Mouse (Mus musculus) neural tube, embryonic 15.5 days (tissue): ENCODE measurements around the gene Chfr. TPM values are rescaled to one million over a fixed set of nuclear protein-coding genes. Genes with fewer than 3 reads are reported as not detected.

Source experiments
- ATAC-seq: fragments of 200-750 bp; cut with Nextera tagmentation; 2 replicates; pipeline ENCODE4 v1.8.0; 2017; ENCODE audit warnings: mild to moderate bottlenecking, moderate TSS enrichment, moderate library complexity; ENCODE audit not compliant: low FRiP score
- H3K27ac ChIP-seq: fragments of 300-500 bp; sonication (generic); replicated peaks from 2 replicates; pipeline ENCODE4 v1.5.1; 2015; ENCODE audit warnings: mild to moderate bottlenecking, inconsistent platforms
- H3K27me3 ChIP-seq: fragments of 300-500 bp; sonication (generic); replicated peaks from 2 replicates; pipeline ENCODE4 v1.6.1; 2015; ENCODE audit warnings: inconsistent platforms
- H3K36me3 ChIP-seq: fragments of 300-500 bp; sonication (generic); 2 replicates; pipeline ENCODE4 v1.6.1; 2015; ENCODE audit warnings: inconsistent platforms
- H3K4me1 ChIP-seq: fragments of 300-500 bp; sonication (generic); 2 replicates; pipeline ENCODE4 v1.6.1; 2015; ENCODE audit warnings: inconsistent platforms
- H3K4me2 ChIP-seq: fragments of 300-500 bp; sonication (generic); 2 replicates; pipeline ENCODE4 v1.6.1; 2015; ENCODE audit warnings: inconsistent platforms, mild to moderate bottlenecking, moderate library complexity
- H3K4me3 ChIP-seq: fragments of 300-500 bp; sonication (generic); replicated peaks from 2 replicates; pipeline ENCODE4 v1.5.1; 2015; ENCODE audit warnings: mild to moderate bottlenecking, inconsistent platforms
- H3K9ac ChIP-seq: fragments of 300-500 bp; sonication (generic); replicated peaks from 2 replicates; pipeline ENCODE4 v1.6.1; 2015; ENCODE audit warnings: mild to moderate bottlenecking, inconsistent platforms
- H3K9me3 ChIP-seq: fragments of 300-500 bp; sonication (generic); replicated peaks from 2 replicates; pipeline ENCODE4 v1.6.1; 2016; ENCODE audit warnings: inconsistent platforms
- WGBS: fragments of 180-500 bp; shearing (Covaris S2); methylation state at CpG from one replicate; pipeline ENCODE4 v1.1.7; 2015; ENCODE audit warnings: mixed read lengths; 5-methylcytosine and 5-hydroxymethylcytosine counted together
- polyA plus RNA-seq: library from polyadenylated mRNA; unstranded; fragments of >200 nt; fragmentation: Nextera tagmentation; extraction: Ambion mirVana; gene quantifications from 2 replicates; pipeline ENCODE4 v1.2.1, GENCODE M21; 2015

The Chfr gene
- polyA plus RNA-seq, result 67.4 and 77.4 TPM in 2 replicates

- 4% methylated on average over 46 of the region's 46 CpGs for WGBS
Measured at GRCm38 (mm10) chr5:110135293-110136086, at the start of gene Chfr. Gene Chfr (plus strand): TSS chr5:110135842.

GRCm38 (mm10) chr5:110086161-110086866 lies 49.3 kb upstream of the Chfr start:
- Histone ChIP-seq H3K4me1 (no peaks in the 10 kb centered on the region), H3K4me3 (no peak overlapping the region), H3K4me2 (no peak overlapping the region), H3K27ac (no peak overlapping the region), H3K9ac (no peak overlapping the region), H3K9me3 (0 out of 2 replicates have a peak, but pooled peaks cover 3% of the 10 kb centered on the region), H3K36me3 (no peaks in the 10 kb centered on the region), H3K27me3 (no peaks in the 10 kb centered on the region)
- no peak for ATAC-seq
- 40% methylated on average over 14 of the region's 14 CpGs for WGBS

More at GRCm38 (mm10) chr5:110135293-110136086, at the start of gene Chfr:
- Histone ChIP-seq H3K36me3 (peaks cover 24% of the 10 kb centered on the region), H3K27me3 (no peaks in the 10 kb centered on the region), H3K27ac (peak within 1 kb of the TSS; percentile 84), H3K9ac (peak within 1 kb of the TSS; percentile 86), H3K9me3 (no peaks in the 10 kb centered on the region), H3K4me1 (peaks cover 22% of the 10 kb centered on the region), H3K4me2 (peak within 1 kb of the TSS; percentile 76), H3K4me3 (peak within 1 kb of the TSS; percentile 94)
- ATAC-seq, result peak; percentile 99

GRCm38 (mm10) chr5:110091546-110091945 lies 44.1 kb upstream of the Chfr start:
- Histone ChIP-seq H3K4me2 (no peak overlapping the region), H3K4me1 (peaks cover 8% of the 10 kb centered on the region), H3K27me3 (no peaks in the 10 kb centered on the region), H3K36me3 (no peaks in the 10 kb centered on the region), H3K9me3 (no peaks in the 10 kb centered on the region), H3K9ac (no peak overlapping the region), H3K4me3 (no peak overlapping the region), H3K27ac (no peak overlapping the region)
- ATAC-seq, result no peak
- WGBS, result 81% methylated on average over 2 of the region's 2 CpGs

GRCm38 (mm10) chr5:110094030-110094846 lies 41.4 kb upstream of the Chfr start, which contains the start of gene Gm35315:
Gene Gm35315 (minus strand): TSS chr5:110094420.
- peak within 1 kb of the TSS; percentile 54 for H3K4me3 ChIP-seq
- WGBS, result 2% methylated on average over 25 of the region's 25 CpGs
- ATAC-seq, result peak; percentile 95

GRCm38 (mm10) chr5:110094847-110095213 lies 40.8 kb upstream of the Chfr start:
- peak overlapping the region; percentile 73 for H3K27ac ChIP-seq
- H3K4me3 ChIP-seq, result peak overlapping the region; percentile 54
- H3K4me2 ChIP-seq, result peak overlapping the region; percentile 88
- peak overlapping the region; percentile 54 for H3K9ac ChIP-seq
- H3K36me3 ChIP-seq, result no peaks in the 10 kb centered on the region
- no peaks in the 10 kb centered on the region for H3K9me3 ChIP-seq
- 9% methylated on average over 4 of the region's 4 CpGs for WGBS
- no peaks in the 10 kb centered on the region for H3K27me3 ChIP-seq
- peak; percentile 18; the same call in 1 of the 2 replicates for ATAC-seq
- H3K4me1 ChIP-seq, result peaks cover 8% of the 10 kb centered on the region

More at GRCm38 (mm10) chr5:110094030-110094846, 41.4 kb upstream of the Chfr start, which contains the start of gene Gm35315:
- H3K4me1 ChIP-seq, result peaks cover 8% of the 10 kb centered on the region
- H3K36me3 ChIP-seq, result no peaks in the 10 kb centered on the region
- peak within 1 kb of the TSS; percentile 88 for H3K4me2 ChIP-seq
- peak within 1 kb of the TSS; percentile 54 for H3K9ac ChIP-seq
- no peaks in the 10 kb centered on the region for H3K27me3 ChIP-seq
- H3K27ac ChIP-seq, result peak within 1 kb of the TSS; percentile 73
- no peaks in the 10 kb centered on the region for H3K9me3 ChIP-seq

GRCm38 (mm10) chr5:110098991-110099477 lies 36.6 kb upstream of the Chfr start:
- Histone ChIP-seq H3K9ac (no peak overlapping the region), H3K4me3 (no peak overlapping the region), H3K36me3 (peaks cover 17% of the 10 kb centered on the region), H3K4me1 (peaks cover 32% of the 10 kb centered on the region), H3K27me3 (no peaks in the 10 kb centered on the region), H3K4me2 (no peak overlapping the region), H3K9me3 (no peaks in the 10 kb centered on the region), H3K27ac (no peak overlapping the region)
- 33% methylated on average over 1 of the region's 1 CpGs for WGBS
- no peak for ATAC-seq

GRCm38 (mm10) chr5:110099656-110100580 lies 35.7 kb upstream of the Chfr start, which contains the start of gene Plcxd1:
Gene Plcxd1 (plus strand): TSS chr5:110099969.
- ATAC-seq, result no peak

GRCm38 (mm10) chr5:110100921-110101631 lies 34.6 kb upstream of the Chfr start:
- Histone ChIP-seq H3K4me3 (peak overlapping the region; percentile 44), H3K4me2 (peak overlapping the region; percentile 86), H3K9ac (peak overlapping the region; percentile 50), H3K9me3 (no peaks in the 10 kb centered on the region), H3K36me3 (peaks cover 38% of the 10 kb centered on the region), H3K27me3 (no peaks in the 10 kb centered on the region), H3K4me1 (peaks cover 30% of the 10 kb centered on the region), H3K27ac (no peak overlapping the region)
- ATAC-seq, result peak; percentile 34
- WGBS, result 1% methylated on average over 36 of the region's 37 CpGs

More at GRCm38 (mm10) chr5:110099656-110100580, 35.7 kb upstream of the Chfr start, which contains the start of gene Plcxd1:
- WGBS, result 8% methylated on average over 25 of the region's 25 CpGs
- H3K4me1 ChIP-seq, result peaks cover 27% of the 10 kb centered on the region
- peaks cover 26% of the 10 kb centered on the region for H3K36me3 ChIP-seq
- H3K27me3 ChIP-seq, result no peaks in the 10 kb centered on the region
- no peaks in the 10 kb centered on the region for H3K9me3 ChIP-seq
- peak within 1 kb of the TSS; percentile 44 for H3K4me3 ChIP-seq
- peak within 1 kb of the TSS; percentile 50 for H3K9ac ChIP-seq
- no peak within 1 kb of the TSS for H3K27ac ChIP-seq
- H3K4me2 ChIP-seq, result peak within 1 kb of the TSS; percentile 86

GRCm38 (mm10) chr5:110101716-110102347 lies 33.8 kb upstream of the Chfr start:
- peak overlapping the region; percentile 44 for H3K4me3 ChIP-seq
- WGBS, result 23% methylated on average over 34 of the region's 34 CpGs

More at GRCm38 (mm10) chr5:110101716-110102347, 33.8 kb upstream of the Chfr start:
- Histone ChIP-seq H3K4me2 (peak overlapping the region; percentile 86), H3K27me3 (no peaks in the 10 kb centered on the region), H3K9ac (peak overlapping the region; percentile 50), H3K36me3 (peaks cover 42% of the 10 kb centered on the region), H3K4me1 (peaks cover 37% of the 10 kb centered on the region), H3K27ac (peak overlapping the region; percentile 18; the same call in 1 of the 2 replicates), H3K9me3 (no peaks in the 10 kb centered on the region)
- ATAC-seq, result peak; percentile 72
